Mouse (Mus musculus) MEL-GATA-1-ER (cell line): ENCODE results near the gene Cetn4.

Experiments
- DNase-seq: peaks from one replicate; pipeline ENCODE4 v3.0.0-alpha.2; 2012; ENCODE audit warnings: low read depth; ENCODE audit errors: extremely low read depth

Cetn4 gene

DNA sequence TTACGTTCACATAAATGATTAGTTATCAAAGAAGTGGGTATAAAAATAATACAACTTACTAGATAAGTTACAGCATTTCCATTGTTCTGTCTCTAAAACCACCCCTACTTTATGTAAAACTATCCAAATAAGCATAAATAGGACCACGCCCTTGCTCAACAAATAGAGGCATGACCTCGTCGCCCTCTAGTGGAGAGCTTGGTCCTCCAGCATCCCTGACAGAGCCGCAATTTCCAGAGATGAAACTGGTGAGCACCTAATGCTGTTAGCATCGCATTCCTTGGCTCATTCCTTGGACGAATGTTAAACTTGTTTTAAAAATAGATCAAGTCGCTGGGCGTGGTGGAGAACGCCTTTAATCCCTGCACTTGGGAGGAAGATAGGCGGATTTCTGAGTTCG is 9.8 kb downstream of the Cetn4 start:
- DNase-seq: peak; percentile 65

- no peak for DNase-seq
These were observed 13.0 kb downstream of the Cetn4 start for GRCm38 (mm10) chr3:37299470-37299869.

- DNase-seq: no peak
These were observed 19.9 kb downstream of the Cetn4 start for GRCm38 (mm10) chr3:37292654-37293053.

GRCm38 (mm10) chr3:37291929-37292328 is 20.6 kb downstream of the Cetn4 start:
- no peak for DNase-seq

- no peak for DNase-seq
These were observed 21.5 kb downstream of the Cetn4 start for GRCm38 (mm10) chr3:37290881-37291541.

GRCm38 (mm10) chr3:37289237-37289636 is 23.3 kb downstream of the Cetn4 start:
- no peak for DNase-seq

DNA sequence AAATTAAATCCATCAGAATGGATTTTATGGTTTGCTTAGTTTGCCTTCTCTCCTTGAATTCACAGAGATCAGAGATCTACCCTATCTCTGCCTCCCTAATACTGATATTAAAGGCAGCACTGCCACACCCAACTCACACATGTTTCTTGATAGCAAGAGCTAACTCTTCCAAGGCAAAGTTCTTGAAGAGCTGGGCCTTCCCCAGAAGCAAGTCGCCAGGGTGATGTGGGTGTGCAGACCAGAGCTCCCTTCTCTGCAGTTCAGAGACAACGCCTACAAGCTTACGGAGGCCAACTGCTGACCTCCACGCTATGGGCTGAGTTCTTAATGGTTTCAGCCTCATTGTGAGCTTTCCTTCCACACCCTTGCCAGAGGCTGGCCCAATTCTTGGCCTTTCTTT is 29.3 kb downstream of the Cetn4 start:
- no peak for DNase-seq

DNA sequence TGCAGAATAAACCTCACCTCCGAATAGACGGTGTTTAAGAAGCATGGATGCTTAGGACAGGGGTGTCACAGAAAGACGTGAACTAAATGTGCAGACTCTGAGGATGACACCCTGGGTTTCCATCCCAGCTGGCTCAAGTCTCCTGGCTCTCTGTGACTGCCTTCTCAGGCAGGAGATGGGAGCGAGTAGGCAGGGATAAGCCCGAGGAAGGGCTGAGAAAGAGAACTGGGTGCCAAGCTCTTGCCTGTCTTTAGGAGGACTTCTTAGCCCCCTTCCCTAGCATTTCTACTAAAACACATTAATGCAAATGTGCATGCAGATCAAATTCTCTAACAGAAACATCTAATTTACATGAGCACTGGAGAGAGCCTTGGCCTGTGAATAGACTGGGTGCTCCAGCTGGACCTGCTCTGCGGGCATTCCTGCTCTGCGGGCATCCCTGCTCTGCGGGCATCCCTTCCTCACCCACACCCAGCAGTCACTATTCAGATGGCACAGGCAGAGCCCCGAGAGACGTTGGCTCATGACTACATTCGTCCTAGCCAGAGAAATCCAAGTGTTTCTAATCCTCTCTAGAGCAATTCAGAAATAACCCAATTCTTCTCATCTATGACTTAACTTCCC is 30.1 kb downstream of the Cetn4 start:
- DNase-seq: no peak

DNA sequence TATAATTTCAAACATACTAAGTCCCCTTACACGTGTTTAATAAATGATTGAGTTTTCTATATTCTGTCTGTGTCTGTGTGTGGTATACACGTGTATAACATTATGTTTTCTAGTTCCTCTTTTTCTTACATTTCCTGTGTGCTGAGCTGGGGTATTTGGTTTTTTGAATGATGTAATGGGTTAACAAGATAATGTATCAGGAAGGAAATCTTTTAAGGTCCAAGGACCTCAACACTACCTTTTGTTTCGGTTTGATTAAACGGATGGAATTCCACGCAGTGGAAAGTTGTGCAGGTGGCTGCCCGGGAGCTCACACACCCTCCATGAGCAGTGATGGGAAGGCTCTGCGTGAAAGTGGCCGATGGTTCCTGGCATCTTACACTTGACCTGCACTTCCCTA is 31.6 kb downstream of the Cetn4 start:
- peak; percentile 41 for DNase-seq

DNA sequence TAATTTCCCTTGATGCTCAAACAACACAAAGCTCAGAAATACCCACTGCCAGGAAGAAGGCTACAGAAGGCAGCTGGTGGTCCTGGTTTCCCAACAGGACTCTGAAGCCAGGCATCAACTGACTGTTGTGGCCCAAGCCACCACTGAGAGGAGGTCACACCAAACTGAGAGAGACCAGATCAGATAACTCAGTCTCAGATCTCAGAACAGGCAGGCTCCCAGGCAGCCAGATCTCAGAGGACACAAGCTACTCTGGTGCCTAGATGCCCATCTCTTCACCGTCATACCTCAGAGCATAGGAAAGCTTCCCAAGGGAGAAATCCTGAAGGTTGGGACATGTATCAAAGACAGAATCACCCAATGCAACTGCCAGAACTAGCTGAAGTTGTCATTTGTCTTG is 32.3 kb downstream of the Cetn4 start:
- no peak for DNase-seq

DNA sequence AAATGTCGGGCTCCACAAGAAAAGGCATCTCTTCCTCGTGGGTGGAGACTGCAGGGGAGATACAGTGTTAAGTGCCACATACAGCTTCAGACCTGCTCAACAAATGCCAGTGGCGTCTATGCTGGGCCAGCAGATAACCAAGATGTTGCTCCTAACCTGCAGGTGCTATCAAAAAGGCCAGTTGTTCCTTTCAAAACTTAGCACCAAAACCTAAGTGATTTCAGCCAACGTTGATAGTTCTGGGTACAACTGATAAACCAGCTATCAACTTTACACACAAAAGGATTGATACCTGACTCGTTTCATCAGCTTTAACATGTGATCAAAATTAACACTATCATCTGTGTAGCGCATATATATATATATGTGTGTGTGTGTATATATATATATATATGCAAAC is 37.8 kb downstream of the Cetn4 start:
- DNase-seq: no peak

DNA sequence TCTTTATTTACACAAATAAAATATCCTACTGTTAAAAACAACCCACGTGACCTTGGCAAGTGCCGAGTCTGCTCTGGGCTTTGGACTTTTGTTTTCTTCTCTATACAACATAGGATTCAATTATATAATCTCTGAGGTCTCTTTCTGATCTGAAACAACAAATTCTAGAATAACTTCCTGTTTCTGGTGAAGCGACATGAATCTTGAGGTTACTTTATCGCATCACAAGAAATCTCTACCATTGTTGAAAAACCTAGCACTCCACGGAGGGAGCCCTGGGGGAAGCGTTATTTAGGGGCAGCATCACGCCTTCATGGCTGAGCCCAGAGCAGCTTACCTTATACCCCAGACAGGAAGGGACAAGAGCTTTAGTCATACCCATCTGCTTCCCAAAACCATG is 39.4 kb downstream of the Cetn4 start:
- DNase-seq: no peak

GRCm38 (mm10) chr3:37271209-37271608 is 41.3 kb downstream of the Cetn4 start:
- peak; percentile 43 for DNase-seq

GRCm38 (mm10) chr3:37269926-37270325 is 42.6 kb downstream of the Cetn4 start:
- no peak for DNase-seq

DNA sequence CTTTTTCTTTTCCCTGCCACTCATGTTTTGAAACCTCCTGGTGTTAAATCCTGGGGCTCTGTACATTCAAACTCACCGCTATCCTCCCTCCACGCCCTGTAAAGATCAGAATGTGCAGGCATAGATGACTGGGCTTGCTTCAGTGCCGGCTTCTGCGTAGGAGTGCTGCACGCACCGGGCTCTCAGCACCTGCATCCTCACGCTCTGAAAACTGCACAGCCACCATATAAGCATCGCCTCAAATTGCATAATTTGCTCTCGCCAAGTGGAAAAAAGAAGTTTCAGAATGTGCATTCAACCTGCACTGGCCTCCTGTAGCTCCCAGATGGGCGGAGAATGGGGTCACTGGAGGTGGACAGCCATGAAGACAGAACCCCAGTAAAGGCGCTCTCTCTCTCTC is 44.2 kb downstream of the Cetn4 start:
- no peak for DNase-seq

DNA sequence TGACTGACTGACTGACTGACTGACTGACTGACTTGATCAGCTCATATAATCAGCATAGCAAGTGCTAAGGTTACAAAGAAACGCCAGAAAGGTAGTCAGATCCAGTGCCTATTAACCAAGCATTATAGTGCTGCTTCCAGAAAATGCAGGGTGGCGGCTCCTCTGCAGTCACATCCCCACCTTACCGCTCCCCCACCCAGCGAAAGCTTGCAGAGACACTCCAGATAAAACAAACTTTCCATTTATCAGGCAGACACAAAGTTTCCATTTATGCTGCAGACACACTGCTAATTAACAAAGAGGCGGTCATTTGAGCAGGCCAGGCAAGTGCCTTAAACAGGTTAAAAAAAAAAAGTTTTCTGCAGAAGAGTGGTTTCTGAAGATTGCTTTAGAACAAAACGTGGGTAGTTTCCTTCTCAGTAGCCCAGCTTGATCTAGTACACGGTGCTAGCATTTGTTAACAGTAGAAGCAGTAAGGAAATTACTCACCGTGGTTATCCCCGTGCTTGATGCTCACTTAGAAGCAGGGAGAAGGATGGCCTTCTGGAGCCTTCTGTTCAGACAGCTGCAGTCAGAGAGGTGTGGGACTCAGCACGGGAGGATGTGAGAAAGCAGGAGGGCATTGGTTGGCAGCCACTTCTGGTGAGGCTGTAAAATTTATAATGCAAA is 53.0 kb downstream of the Cetn4 start:
- no peak for DNase-seq

DNA sequence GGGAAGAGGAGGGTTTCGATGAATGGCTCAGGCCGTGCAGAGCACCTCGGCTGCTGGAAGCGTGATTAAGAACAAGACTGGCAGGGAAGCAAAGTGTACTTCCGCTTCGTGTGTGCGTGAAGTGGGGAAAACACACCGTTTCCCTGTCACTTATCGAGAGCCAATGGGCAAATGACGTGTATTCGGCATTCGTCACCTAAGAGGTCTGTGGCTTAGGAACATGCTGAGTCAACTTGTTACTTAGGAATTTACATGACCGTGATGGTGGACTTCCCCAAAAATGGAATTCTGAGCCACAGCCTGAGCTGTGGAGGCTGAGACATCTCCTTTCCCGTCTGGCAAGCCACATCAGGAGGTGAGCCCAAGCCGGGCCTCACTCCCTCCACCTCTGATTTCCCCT is 54.7 kb downstream of the Cetn4 start:
- DNase-seq: no peak
